Mouse (Mus musculus): ENCODE data around the gene Rnf141.

Rnf141 gene

DNA sequence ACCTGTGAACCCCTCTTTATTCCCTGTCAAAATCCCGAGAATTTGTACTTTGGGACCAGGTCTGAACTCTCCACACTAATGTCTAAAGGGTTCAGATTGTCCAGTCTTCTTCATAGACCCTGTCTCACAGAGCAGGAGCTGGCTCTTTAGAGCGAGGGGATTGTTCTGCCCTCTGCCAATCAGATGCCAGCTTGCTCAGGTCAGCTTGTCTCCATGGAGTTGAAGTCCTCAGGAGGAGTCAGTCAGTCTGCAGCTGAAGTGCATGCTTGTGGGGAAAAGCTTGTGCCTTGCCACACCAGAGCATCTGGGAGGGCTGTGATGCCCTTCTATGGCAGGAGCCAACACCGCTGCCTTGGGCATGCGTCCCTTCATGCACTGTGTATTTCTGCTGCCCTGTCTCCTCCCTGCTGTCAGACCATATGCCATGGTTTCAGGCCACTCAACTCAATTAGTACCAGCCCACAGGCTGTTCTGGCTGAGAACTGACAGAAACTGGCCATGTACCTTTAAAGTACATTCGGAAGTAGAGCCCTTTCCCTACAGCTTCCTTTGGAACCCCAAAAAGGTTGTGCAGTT lies 81.6 kb downstream of the Rnf141 start:
- no peak for DNase-seq (ENCODE audit: low spot score)

DNA sequence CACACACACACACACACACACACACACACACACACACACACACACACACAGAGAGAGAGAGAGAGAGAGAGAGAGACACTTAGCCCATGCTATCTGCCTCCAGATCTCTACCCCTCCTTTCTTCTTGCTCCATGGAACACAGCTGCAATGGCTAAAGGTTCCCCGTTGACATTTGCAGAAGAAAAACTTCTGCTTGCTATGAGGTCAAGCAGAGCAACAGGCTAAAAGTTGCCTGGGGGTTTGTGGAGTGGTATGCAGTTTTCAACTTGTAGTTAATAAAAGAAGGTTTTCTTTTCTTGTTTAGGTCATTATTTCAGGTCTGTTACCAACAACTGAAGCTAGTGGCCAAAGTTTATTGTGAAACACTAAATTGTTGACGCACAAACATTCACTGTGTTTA lies 87.8 kb downstream of the Rnf141 start:
- no peak for DNase-seq (ENCODE audit: low spot score)

DNA sequence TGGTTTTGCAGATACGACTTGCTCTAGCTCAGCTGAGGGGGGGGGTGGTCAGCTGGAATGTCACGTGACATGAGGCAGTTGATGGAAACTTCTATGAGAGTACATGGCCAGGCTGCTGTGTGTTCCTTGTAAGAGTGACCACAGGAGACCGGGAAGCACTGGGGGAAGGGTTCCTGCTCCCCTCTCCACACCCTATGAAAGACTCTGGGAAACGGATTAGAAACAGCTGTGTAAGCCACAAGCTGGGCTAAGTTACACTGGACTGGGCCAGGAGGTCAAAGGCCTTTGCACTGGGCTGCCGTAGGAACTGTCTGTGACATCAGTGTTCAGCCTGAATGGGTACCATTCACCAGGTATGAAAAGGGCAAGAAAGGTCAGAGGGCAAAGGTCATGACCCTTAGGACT lies 90.3 kb downstream of the Rnf141 start:
- DNase-seq (ENCODE audit: low spot score) = no peak

DNA sequence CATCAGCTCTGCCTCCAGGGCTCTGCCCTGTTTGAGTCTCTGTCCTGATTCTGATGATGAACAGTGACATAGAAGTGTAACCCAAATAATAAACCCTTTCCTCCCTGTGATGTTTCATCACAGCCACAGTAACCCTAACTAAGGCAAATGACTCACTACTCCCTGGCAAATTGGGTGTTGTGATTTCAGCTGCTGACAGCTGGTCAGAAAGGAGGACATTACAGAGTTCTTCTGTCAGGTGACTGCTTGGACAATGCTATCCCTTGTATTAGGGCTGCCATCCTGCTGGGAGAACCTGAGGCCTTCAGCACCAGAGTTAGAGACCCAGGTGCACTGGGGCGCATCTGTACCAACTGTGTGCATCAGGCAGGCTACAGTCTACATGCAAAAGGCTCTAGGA lies 90.9 kb downstream of the Rnf141 start:
- no peak for DNase-seq (ENCODE audit: low spot score)

DNA sequence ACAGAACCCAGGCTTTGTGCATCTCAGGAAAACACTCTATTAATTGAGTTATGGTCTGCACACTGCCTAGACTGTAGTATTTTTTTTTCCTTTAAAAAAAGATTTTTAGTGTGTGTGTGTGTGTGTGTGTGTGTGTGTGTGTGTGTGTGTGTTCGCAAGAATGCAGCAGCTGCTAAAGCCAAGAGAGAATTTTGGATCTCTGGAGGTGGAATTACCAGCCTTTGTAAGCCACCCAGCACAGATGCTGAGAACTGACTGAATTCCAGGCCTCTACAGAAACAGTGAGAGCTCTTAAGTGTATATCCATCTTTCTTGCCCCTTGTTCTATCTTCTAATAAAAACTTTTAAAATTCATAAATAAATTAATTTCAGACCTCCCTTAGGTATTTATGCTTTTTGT lies 92.6 kb downstream of the Rnf141 start:
- no peak for DNase-seq (ENCODE audit: low spot score)

DNA sequence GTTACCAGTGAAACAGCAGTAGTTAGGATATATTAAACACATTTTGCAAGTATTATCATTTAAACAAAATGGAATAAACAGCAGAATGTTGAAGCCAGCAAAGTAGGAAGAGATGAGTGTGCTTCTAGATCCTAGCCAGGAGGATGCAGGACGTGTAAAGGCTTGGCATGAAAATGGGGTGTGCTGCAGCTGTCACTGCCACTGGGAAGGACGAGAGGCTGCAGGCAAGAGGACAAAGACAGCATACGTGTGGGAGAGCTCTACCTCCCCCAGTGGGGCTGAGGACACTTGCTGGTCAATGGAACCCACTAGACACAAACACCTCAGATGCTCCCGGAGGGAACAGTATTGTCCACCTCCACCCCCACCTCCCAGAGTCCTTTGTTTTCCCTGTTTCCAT lies 93.4 kb downstream of the Rnf141 start:
- DNase-seq (ENCODE audit: low spot score) = no peak
